Mouse (Mus musculus) G1E (cell line): Measurements from ENCODE around the gene H2al1j.

ENCODE experiments used
- CTCF ChIP-seq: IDR thresholded peaks from 2 replicates; pipeline ENCODE4 v1.5.1; 2012; ENCODE audit warnings: low read depth, low read length, inconsistent platforms, mixed read lengths
- GATA1 ChIP-seq: IDR thresholded peaks from 2 replicates; pipeline ENCODE4 v1.6.1; 2012; ENCODE audit warnings: borderline replicate concordance, low read length, inconsistent platforms, mixed read lengths
- POLR2AphosphoS5 ChIP-seq: IDR thresholded peaks from 2 replicates; pipeline ENCODE4 v1.6.1; 2012; ENCODE audit warnings: low read depth, low read length, inconsistent platforms; ENCODE audit not compliant: insufficient replicate concordance
- TAL1 ChIP-seq: conservative IDR thresholded peaks from 2 replicates; pipeline ENCODE4 v1.6.1; 2012; ENCODE audit warnings: low read depth, low read length, inconsistent platforms, mixed read lengths

DNA sequence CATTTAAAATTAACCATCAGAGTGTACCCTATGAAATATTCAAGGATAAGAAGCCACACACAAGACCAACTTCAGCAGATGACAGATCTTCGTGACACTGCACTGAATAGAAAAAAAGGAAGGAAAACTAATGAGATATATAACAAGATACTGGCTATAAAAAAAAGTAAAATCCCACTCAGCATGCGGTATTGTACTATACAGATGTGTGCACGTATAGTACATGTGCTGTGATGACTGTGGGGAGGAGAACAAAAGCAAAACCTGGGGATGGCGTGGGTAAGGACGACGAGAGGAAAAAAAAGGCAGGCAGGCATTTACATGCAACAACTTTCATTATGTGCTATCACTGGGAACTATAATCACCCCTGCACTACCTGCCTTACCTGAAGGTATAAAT lies 33.2 kb downstream of the H2al1j start:
- TF ChIP-seq CTCF (no peak), GATA1 (no peak), TAL1 (no peak), POLR2AphosphoS5 (no peak)
